Mouse (Mus musculus) CD8-positive naive resting alpha-beta T cell, adult 2 months (primary cell): ENCODE data around the gene Paxbp1.

Experiments used
- DNase-seq, 2 experiments: peaks; one replicate each; pipeline ENCODE4 v3.0.0; 2022; ENCODE audit warnings: low read depth in 2 of 2, low spot score in 2 of 2

The Paxbp1 gene

DNA sequence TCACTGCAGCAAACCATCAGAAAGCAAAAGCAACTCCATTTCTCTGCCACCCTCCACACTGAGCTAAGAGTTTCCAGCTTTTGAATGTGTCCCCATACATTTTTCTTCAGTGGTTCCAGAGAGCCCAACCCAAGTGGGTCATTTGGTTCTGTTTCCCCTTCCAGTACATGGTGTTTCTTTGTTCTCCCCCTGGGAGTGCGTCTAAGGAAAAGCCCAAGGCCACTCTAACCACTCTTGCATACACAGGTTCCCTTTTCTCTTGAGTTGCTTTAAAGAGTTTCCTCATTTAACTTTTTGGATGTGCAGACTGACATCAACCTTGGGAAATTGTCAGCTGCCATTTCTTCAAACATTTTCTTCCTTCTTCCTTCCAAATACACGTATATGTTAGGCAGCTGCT lies 43.2 kb downstream of the Paxbp1 start:
- DNase-seq = no peak

DNA sequence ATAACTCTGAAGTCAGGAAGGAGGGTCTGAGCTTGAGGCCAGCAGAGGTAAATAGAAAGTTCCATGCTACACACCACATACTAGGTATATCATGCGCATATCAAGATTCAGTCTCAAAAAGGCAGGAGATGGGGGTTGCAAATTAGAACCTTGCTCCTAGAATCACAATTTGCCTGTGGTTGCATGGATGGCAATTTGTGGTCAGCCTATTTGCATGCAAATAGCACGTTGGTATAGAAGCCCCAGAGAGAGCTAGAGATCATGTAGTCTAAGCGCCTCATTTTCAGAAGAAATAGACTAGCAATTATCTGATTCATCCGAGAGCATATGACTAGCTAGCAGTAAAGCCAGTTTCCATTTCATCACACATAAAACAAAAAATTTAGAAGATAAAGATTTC lies 44.5 kb downstream of the Paxbp1 start:
- DNase-seq = no peak

DNA sequence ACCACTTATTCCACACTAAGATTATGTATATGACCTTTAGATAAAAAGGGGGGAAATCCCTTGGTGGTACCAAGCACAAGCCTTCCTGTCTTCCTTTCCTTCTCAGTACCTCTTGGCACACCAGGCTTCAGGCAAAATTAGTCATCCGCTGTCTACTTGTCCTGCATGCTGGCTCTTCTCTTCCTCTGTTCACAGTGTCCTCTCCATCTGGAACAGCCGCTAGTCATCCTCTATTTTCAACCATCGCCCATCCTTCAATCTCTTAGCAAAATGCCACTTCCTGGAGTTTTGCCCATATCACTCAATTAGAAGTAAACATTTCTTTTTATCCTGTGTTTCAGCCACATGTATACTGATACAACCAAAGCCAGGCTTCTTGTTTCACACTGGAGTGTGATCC lies 46.5 kb downstream of the Paxbp1 start:
- DNase-seq = no peak

DNA sequence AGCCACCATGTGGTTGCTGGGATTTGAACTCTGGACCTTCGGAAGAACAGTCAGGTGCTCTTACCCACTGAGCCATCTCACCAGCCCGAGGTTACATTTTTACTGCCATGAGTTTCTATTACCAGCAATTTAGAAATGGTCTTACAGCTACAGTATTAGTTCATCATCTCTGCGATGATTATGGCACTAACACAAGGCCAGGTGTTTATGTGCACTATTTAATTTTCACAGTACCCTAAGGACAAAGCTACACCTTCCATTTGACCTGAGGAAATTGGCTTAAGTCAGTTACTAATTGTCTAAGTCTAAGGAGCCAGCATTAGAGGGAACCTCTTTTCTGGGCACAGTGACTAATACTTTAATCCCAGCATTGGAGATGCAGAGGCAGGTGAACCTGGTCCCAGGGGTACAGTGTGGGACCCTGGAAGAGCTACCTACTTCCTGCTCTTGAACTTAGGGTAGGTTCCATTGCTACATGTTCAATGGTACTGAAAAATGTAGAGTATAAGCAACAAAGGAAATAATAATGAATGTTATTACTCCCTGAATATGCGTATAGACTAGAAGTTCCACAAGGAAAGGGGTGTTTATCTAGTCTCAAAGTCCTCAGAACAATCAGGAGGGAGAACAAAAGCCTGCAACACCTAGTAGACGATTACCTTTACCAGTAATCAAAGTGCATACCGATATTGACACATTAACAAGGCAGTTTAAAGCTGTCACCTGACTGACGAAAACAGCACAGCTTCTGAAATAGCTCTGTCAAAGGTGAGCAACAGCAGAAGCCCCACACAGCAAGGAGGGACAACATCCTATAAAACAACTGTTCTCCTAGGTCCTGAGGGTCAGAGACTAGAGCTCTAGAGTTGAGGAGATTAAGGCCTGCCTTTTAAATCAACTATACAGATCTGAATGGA lies 47.8 kb downstream of the Paxbp1 start:
- DNase-seq = no peak

DNA sequence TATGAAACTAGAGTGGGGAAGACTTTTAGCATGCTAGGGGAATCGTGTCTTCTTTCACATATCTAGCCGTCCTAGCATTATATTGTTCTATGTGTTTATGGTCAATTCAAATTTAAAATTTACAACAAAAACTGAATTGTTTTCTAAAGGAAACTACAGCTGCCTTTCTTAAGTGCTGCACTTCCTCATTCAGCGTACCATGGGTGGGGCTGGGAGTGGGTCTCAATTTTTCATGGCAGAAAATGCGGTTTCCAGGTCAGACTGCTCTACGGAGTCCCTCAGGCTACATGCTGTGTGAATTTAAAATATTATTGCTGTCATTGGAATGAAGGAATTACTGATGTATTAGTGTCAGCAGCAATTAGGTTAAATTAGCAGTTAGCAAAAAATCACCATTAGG lies 48.8 kb downstream of the Paxbp1 start:
- DNase-seq = no peak

DNA sequence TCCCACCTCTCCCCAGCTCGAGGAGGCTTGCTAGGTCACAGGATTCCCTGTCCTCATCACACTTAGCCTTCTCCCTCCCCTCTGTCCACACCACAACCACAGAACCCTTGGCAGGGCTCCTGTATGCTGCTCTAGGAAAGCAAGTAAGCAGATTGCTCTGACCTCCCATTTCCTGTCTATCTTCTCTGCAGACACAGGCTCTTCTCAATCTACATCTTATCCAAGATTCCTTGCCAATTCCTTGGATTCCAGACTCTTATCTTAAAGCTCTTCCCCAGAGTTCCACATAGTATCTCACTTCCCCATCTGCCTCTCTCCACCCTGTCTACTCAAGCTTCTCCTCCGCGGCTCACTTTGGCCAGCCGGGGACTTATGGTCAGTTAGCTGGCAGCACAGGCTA lies 49.3 kb downstream of the Paxbp1 start:
- DNase-seq = no peak

DNA sequence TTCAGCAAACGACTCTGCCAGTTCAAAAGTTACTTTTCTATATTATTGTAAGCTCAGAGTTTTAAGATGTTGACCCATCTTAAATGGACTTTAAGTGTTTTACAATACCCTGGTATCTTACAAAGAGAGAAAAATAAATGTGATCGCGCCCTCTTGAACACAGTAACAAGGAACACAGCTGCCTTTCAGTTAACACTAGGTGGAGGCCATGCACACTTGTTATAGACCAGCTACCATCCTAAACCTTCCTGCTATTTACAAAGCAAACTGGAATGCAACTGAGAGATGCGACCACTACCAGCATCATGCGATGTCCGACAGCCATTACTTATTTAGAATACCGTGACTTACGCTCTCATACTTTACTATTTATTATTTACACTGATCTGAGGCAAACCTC lies 55.2 kb downstream of the Paxbp1 start:
- no peak for DNase-seq

DNA sequence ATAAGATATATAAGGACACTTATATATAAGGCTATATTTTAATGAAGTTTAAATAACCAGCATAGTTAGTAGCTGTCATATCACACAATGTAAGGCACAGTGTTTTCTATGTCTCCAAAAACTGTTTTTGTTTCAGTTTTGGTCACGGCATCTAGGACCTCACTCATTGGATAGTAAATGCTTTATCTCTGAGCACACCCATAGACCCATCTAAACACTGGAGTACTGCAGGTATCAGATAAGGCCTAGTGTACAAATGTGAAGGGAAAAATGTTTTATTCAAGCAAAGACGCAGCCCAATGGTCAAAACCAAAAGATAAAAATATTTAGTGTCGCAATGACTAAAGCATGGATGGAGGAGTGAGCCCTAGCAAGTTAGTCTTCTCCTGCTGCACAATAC lies 55.7 kb downstream of the Paxbp1 start:
- no peak for DNase-seq

DNA sequence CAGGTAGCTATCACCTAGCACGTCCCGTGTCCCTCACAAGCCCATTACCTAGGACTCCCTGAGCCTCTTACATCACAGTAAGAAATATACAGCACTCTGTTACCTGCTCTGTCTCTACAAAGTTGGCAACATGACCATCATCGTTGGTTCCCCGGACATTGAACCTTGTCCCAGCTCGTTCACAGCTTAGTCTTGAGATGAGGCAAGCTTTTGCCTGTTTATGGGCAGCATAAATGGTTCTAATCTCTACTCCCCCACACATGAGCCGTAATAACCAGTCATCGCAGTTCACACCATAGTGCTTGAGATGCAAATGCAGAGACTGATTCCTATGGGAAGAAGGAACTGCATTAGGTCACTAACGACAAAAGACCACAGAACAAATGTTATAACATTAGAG lies 56.3 kb downstream of the Paxbp1 start:
- DNase-seq = no peak

DNA sequence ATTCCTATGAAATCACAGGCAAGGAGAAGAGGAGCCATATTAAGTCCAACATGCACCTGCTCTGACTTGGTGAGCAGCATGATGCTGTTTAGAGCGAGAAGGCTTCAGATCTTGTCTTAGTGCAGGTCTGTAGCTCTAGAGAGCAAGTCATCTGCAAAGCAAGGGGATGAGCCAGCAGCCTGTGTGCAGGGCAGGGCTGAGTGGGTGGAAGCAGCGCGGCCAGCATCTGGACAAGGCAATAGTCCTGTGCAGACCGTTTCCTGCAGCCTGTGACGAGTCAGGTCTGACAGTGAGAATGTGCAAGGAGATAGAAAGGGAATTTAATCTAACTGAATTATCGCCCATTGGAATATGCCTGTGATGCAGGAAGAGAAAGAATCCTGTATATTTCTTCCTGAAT lies 73.3 kb downstream of the Paxbp1 start:
- no peak for DNase-seq

DNA sequence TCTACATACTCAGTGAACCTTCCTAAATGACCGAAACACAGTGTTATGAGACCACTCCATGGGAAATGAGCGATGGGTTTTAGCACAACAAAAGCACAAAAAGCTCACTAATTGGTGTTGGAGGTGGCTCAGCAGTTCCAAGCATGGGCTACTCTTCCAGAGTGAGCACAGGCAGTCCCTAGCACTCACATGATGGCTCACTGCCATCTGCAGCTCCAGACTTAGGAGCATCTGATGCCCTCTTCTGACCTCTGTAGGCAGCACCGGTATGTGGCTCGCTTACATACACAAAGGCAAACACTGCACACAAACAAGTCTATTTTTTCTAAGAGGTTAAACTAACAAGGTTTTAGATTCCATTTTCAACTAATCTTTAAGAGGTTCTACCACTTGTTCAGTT lies 78.1 kb downstream of the Paxbp1 start:
- no peak for DNase-seq

DNA sequence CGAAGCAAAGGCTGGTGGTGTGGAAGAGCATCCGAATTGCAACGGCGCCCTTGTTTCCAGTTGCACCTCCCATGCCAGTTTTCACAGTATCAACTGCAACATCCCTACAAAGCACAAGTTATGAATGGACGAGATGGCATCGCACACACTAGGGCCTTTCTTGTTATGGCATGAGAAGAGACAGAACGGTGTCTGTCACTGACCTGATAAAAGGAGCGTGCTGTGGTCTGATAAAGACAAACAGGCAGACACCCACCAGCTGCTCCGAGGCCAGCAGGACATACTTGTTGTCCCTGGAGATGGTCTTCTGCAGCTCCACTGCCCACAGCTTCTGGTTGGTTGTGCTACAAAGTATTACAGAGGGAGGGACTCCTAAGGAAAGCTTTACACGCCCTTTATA lies 80.0 kb downstream of the Paxbp1 start:
- no peak for DNase-seq
